Mouse (Mus musculus): ENCODE measurements around the gene Hbb-bh2. TPM values are rescaled to one million over a fixed set of nuclear protein-coding genes. Genes with fewer than 3 reads are reported as not detected.
"Not testable (repeated sequence)": the region's sequence is repeated elsewhere in the genome, so short reads cannot be mapped to it uniquely, and the experiment has no call there.

Gene Hbb-bh2
- polyA plus RNA-seq, 1 experiment from 2014 or later = not detected

DNA sequence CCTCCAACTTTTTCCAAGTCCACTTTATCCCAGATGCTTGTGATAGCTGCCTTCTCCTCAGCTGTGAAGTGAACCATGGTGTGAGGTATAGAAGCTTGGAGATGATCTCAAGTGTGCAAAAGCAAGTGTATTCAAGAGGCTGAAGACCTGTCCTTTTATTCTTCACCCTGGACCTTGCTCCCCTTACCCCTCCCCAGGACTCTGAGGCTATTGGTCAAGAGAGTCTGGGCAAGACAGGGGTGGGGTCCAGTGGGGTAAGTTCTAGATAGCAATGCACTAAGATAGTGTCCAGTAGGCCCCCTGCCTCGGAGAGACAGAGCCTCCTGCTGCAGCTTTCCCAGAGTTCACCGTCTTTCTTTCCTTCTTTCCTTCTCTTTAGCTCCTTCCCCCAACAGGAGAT, 2.7 kb upstream of the Hbb-bh2 start, which contains the start of gene Hbb-bh1:
Gene Hbb-bh1, minus strand, starts transcription at position 131 of the 400 bp plus-strand sequence.
- 93% methylated on average over 2 of the region's 2 CpGs for whole genome bisulfite sequencing

DNA sequence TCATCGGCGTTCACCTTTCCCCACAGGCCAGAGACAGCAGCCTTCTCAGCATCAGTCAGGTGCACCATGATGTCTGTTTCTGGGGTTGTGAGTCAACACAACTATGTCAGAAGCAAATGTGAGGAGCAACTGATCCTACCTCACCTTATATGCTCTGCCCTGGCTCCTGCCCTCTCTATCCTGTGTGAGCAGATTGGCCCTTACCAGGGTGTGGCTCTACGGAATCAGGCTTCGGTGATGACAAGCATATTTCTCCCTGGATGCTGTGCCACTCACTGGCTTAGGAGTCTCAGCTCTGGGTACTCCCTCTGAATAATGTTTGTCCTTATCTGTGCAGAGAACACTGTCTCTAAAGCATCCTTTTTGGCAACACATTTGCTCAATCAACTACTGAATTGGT, 12.5 kb downstream of the Hbb-bh2 start, which contains the start of gene Hbb-bs:
Gene Hbb-bs, minus strand, starts transcription at position 289 of the 400 bp plus-strand sequence.
- Histone ChIP-seq H3K9me3 (replicated peaks) (no peaks in the 10 kb centered on the region), H3K27me3 (no peaks in the 10 kb centered on the region), H3K36me3 (ENCODE audit: poor library complexity, severe bottlenecking) (no peaks in the 10 kb centered on the region), H3K4me2 (no peak within 1 kb of the TSS), H3K27ac (no peak within 1 kb of the TSS), H3K9ac (no peak within 1 kb of the TSS), H3K4me3 (no peak within 1 kb of the TSS), H3K4me1 (no peaks in the 10 kb centered on the region)
- 97% methylated on average over 4 of the region's 4 CpGs for WGBS
- ATAC-seq = no peak

More for the DNA sequence above, 2.7 kb upstream of the Hbb-bh2 start, which contains the start of gene Hbb-bh1:
- H3K27me3 ChIP-seq = no peaks in the 10 kb centered on the region
- no peaks in the 10 kb centered on the region for H3K4me1 ChIP-seq
- ATAC-seq = no peak
- no peak within 1 kb of the TSS for H3K27ac ChIP-seq
- H3K9ac ChIP-seq = no peak within 1 kb of the TSS
- H3K4me3 ChIP-seq = no peak within 1 kb of the TSS
- H3K9me3 ChIP-seq (replicated peaks) = no peaks in the 10 kb centered on the region
- no peak within 1 kb of the TSS for H3K4me2 ChIP-seq
- H3K36me3 ChIP-seq (ENCODE audit: poor library complexity, severe bottlenecking) = no peaks in the 10 kb centered on the region

DNA sequence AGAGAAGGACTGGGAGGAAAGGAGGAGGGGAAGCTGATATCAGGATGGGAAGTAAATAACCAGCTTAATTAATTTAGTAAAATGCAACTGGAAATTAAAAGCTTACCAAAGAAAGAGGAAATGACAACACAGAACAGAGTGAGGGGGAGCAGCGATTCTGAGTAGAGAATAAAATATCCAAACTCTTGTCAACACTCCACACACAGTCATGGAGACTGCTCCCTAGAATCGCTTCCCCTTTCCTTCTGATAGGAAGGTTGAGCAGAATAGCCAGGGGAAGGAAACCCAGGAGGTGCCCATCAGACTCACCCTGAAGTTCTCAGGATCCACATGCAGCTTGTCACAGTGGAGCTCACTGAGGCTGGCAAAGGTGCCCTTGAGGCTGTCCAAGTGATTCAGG, 13.2 kb downstream of the Hbb-bh2 start:
- not testable (repeated sequence) for H3K27ac ChIP-seq; H3K9ac ChIP-seq; H3K4me1 ChIP-seq; H3K4me3 ChIP-seq; H3K36me3 ChIP-seq (ENCODE audit: poor library complexity, severe bottlenecking); H3K9me3 ChIP-seq (replicated peaks); H3K4me2 ChIP-seq; ATAC-seq; H3K27me3 ChIP-seq
- WGBS = no CpG with 5 or more reads among the region's 2 CpGs

DNA sequence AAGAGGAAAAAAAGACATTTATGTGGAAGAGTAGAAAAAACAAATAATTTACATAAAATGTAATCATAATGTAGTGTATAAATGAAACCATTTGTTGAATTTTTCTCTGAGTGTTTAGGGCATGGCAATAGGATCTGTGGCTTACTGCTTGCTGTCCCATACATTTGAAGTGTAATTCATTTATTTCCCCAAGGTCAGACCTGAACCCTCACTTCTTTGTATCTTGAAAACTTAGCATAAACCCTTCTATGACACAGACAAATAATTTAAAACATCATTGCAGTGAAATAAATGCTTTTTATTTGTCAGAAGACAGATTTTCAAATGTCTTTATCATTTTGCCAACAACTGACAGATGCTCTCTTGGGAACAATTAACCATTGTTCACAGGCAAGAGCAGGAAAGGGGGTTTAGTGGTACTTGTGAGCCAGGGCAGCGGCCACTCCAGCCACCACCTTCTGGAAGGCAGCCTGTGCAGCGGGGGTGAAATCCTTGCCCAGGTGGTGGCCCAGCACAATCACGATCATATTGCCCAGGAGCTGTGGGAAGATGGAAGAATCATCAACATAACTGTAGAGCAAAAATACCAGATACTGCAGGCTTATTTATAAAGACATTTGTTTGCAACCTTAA, 13.9 kb downstream of the Hbb-bh2 start:
- Histone ChIP-seq H3K4me3 (no peak overlapping the region), H3K27me3 (no peaks in the 10 kb centered on the region), H3K4me2 (no peak overlapping the region), H3K36me3 (ENCODE audit: poor library complexity, severe bottlenecking) (no peaks in the 10 kb centered on the region), H3K9me3 (replicated peaks) (no peaks in the 10 kb centered on the region), H3K27ac (no peak overlapping the region), H3K4me1 (no peaks in the 10 kb centered on the region), H3K9ac (no peak overlapping the region)
- no peak for ATAC-seq
- WGBS = 66% methylated on average over 3 of the region's 3 CpGs

DNA sequence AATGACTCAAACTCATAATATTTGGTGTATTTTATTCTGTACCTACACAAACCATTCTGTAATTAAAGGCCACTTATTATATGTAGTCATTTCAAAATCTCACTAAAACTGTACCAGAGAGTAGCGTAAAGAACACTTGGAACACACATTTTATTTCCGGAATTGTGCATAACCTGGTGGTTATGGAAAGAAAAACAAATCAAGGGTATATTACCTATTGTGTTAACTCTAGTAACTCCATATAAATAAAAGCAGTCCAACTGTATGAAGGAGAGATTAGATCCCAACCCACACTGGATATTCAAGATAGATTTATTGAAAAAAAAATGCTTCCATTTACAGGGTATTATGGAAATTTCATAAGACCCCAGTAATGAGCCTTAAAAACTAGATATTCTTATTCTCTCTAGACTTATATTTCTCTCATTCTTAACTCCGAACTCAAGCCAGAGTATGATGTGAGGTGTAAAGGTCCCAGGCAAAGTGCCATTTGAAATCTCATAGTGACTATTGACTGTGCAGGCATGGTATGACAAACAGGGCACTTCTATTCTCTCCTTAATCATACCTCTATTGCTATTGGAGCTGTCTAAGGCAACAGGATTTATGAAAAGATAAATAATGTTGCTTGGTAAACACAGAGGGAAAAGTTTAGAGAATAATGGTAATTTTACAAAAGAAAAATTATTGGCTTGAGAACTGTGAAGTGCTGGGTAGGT, 14.6 kb downstream of the Hbb-bh2 start:
- Histone ChIP-seq H3K4me3 (no peak overlapping the region), H3K9me3 (replicated peaks) (no peaks in the 10 kb centered on the region), H3K36me3 (ENCODE audit: poor library complexity, severe bottlenecking) (no peaks in the 10 kb centered on the region), H3K27ac (no peak overlapping the region), H3K4me2 (no peak overlapping the region), H3K27me3 (no peaks in the 10 kb centered on the region), H3K4me1 (no peaks in the 10 kb centered on the region), H3K9ac (no peak overlapping the region)
- 92% methylated on average over 3 of the region's 3 CpGs for WGBS
- no peak for ATAC-seq

DNA sequence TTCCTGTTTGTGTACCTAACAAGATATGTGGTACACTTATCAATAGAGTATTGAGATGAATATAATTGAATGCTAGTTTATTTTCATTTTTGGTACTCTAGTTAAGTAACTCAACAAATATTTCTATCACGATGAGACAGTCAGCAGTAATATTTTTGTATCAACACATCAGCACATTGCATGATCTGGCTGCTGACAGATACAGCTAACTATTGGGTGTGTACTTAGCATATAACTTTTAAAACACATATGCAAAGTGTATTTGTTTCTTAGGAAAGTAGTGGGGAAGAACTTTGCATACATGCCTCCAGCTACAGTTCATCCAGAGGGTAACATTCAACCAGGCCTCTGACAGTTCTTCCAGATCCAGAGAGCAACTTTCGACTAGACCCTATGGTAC, 15.7 kb downstream of the Hbb-bh2 start:
- H3K27ac ChIP-seq = no peak overlapping the region
- no peak overlapping the region for H3K4me3 ChIP-seq
- H3K9me3 ChIP-seq (replicated peaks) = no peaks in the 10 kb centered on the region
- no peak for ATAC-seq
- H3K4me2 ChIP-seq = no peak overlapping the region
- no peaks in the 10 kb centered on the region for H3K4me1 ChIP-seq
- 86% methylated on average over 2 of the region's 2 CpGs for WGBS
- no peaks in the 10 kb centered on the region for H3K36me3 ChIP-seq (ENCODE audit: poor library complexity, severe bottlenecking)
- no peaks in the 10 kb centered on the region for H3K27me3 ChIP-seq
- no peak overlapping the region for H3K9ac ChIP-seq

DNA sequence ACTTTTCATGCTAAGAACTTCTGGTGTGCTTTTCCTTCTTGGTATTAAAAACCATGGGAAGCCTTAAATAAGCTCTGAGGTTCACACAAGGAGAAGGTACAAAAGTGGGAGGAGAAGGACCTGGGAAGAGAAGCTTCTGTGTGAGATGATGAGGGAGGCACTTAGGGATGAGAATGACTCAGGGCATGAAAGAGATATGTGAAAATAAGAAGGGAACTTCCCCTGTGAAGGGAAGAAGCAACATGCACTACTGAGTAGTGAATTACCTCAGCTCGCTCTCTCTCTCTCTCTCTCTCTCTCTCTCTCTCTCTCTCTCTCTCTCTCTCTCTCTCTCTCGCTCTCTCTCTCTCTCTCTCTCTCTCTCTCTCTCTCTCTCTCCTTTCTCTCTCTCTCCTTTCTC, 25.2 kb downstream of the Hbb-bh2 start:
- not testable (repeated sequence) for H3K36me3 ChIP-seq (ENCODE audit: poor library complexity, severe bottlenecking); H3K4me3 ChIP-seq; H3K9ac ChIP-seq; H3K27me3 ChIP-seq; H3K4me2 ChIP-seq; ATAC-seq; H3K9me3 ChIP-seq (replicated peaks); H3K4me1 ChIP-seq; H3K27ac ChIP-seq
- WGBS = 80% methylated on average over 1 of the region's 2 CpGs

DNA sequence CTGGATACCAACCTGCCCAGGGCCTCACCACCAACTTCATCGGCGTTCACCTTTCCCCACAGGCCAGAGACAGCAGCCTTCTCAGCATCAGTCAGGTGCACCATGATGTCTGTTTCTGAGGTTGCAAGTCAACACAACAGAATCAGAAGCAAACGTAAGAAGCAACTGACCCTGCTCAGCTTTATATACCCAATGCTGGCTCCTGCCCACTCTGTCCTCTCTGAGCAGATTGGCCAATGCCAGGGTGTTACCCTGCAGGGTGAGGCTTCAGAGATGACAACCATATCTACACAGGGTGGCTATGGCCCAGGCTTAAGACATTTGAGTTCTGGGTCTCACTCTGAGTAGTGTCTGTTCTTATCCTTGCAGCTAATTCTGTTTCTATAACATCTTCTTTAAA, 26.6 kb downstream of the Hbb-bh2 start, which contains the start of gene Hbb-bt:
Gene Hbb-bt, minus strand, starts transcription at position 231 of the 400 bp plus-strand sequence.
- no peaks in the 10 kb centered on the region for H3K36me3 ChIP-seq (ENCODE audit: poor library complexity, severe bottlenecking)

DNA sequence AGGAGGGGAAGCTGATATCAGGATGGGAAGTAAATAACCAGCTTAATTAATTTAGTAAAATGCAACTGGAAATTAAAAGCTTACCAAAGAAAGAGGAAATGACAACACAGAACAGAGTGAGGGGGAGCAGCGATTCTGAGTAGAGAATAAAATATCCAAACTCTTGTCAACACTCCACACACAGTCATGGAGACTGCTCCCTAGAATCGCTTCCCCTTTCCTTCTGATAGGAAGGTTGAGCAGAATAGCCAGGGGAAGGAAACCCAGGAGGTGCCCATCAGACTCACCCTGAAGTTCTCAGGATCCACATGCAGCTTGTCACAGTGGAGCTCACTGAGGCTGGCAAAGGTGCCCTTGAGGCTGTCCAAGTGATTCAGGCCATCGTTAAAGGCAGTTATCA, 27.2 kb downstream of the Hbb-bh2 start:
- not testable (repeated sequence) for ATAC-seq

More for the DNA sequence above, 26.6 kb downstream of the Hbb-bh2 start, which contains the start of gene Hbb-bt:
- Histone ChIP-seq H3K4me3 (no peak within 1 kb of the TSS), H3K4me1 (no peaks in the 10 kb centered on the region), H3K27me3 (no peaks in the 10 kb centered on the region), H3K4me2 (no peak within 1 kb of the TSS), H3K27ac (no peak within 1 kb of the TSS), H3K9me3 (replicated peaks) (no peaks in the 10 kb centered on the region), H3K9ac (no peak within 1 kb of the TSS)
- 91% methylated on average over 3 of the region's 3 CpGs for WGBS
- no peak for ATAC-seq

DNA sequence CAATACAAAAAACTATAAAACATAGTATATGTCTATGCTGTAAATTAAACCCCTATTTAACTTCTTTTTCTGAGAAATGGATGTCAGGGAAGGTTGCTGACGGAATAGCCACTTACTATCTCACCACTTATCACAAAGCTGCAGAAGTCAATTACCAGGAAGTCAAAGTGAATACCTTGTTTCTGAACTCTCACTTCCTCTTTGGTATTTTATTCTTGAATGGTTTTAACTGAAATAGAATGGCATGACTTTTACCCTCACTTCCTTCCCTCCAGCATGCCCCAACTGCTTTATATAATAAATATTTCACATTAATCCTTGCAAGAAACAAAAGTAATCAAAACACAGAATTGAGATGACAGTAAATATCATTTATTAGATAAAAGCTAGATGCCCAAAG, 28.1 kb downstream of the Hbb-bh2 start:
- no peak for ATAC-seq
- Histone ChIP-seq H3K27me3 (no peaks in the 10 kb centered on the region), H3K4me3 (no peak overlapping the region), H3K9me3 (replicated peaks) (no peaks in the 10 kb centered on the region), H3K4me1 (no peaks in the 10 kb centered on the region), H3K27ac (no peak overlapping the region), H3K36me3 (ENCODE audit: poor library complexity, severe bottlenecking) (no peaks in the 10 kb centered on the region), H3K4me2 (no peak overlapping the region), H3K9ac (no peak overlapping the region)
- WGBS = 86% methylated on average over 1 of the region's 1 CpGs

More for the DNA sequence above, 27.2 kb downstream of the Hbb-bh2 start:
- not testable (repeated sequence) for H3K9ac ChIP-seq; H3K4me3 ChIP-seq; H3K9me3 ChIP-seq (replicated peaks); H3K4me2 ChIP-seq; H3K4me1 ChIP-seq; H3K27ac ChIP-seq; H3K27me3 ChIP-seq; H3K36me3 ChIP-seq (ENCODE audit: poor library complexity, severe bottlenecking)
- no CpG with 5 or more reads among the region's 3 CpGs for WGBS

DNA sequence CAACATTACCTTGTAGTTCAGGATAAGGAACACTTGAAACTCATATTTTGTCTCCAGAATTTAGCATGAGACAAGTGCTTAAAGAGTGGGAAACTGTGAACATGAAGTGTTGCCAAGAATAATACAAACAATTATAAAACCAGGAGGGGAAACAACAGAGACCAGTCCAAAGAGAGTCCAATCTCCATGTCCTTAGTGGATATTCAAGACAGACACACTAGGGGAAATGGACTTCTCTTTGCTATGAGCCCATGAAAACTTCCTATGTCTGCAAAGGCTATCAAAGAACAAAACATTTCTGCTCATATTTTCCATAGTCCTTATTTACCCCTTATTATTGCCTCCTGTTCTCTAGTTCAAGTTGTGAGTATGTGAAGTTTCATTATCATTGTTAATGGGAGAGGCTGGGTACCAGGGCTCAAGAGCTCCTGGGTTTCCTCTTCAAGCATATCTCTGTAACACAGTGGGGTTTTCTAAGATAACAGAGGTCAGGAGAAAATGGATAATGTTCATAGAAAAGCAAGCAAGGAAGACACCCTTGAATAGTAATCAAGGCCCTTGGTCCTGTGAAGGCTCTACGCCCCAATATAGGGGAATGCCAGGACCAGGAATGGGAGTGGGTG, 29.0 kb downstream of the Hbb-bh2 start:
- WGBS = 80% methylated on average over 1 of the region's 1 CpGs
- Histone ChIP-seq H3K4me2 (no peak overlapping the region), H3K9me3 (replicated peaks) (no peaks in the 10 kb centered on the region), H3K27ac (no peak overlapping the region), H3K36me3 (ENCODE audit: poor library complexity, severe bottlenecking) (no peaks in the 10 kb centered on the region), H3K9ac (no peak overlapping the region), H3K4me1 (no peaks in the 10 kb centered on the region), H3K27me3 (no peaks in the 10 kb centered on the region), H3K4me3 (no peak overlapping the region)
- no peak for ATAC-seq

DNA sequence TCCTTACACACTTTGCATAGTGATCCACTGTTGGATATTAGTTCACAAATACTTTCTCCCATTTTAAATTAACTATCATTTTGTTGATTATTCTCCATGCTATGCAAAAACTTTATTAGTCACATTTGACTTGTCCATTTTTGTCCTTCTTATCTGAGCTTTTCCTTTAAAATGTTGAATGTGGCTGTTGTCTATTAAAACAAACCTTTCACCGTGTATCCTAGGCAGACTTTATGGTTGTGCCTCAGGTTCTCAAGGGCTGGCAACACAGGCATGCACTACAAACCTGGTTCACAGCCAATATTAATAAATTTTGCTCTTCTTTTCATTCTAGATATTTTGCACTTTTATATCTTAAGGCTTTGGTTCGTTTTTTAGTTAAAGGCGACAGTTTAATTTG, 29.6 kb downstream of the Hbb-bh2 start:
- H3K4me1 ChIP-seq = no peaks in the 10 kb centered on the region
- no peak overlapping the region for H3K4me3 ChIP-seq
- no peak overlapping the region for H3K4me2 ChIP-seq
- H3K9ac ChIP-seq = no peak overlapping the region
- H3K27ac ChIP-seq = no peak overlapping the region
- no peaks in the 10 kb centered on the region for H3K27me3 ChIP-seq
- ATAC-seq = no peak
- H3K9me3 ChIP-seq (replicated peaks) = no peaks in the 10 kb centered on the region
- WGBS = 83% methylated on average over 3 of the region's 3 CpGs
- no peaks in the 10 kb centered on the region for H3K36me3 ChIP-seq (ENCODE audit: poor library complexity, severe bottlenecking)

Measured in forebrain, embryonic 13.5 days (tissue).